Mouse (Mus musculus) megakaryocyte, embryonic 14.5 days (primary cell): ENCODE data around the gene Slc35g3.

Experiments
- FLI1 ChIP-seq: IDR thresholded peaks from 2 replicates; pipeline ENCODE4 v1.6.1; 2012; ENCODE audit warnings: low read length, inconsistent platforms, mixed read lengths
- GATA1 ChIP-seq: IDR thresholded peaks from 3 replicates; pipeline ENCODE4 v1.6.1; 2012; ENCODE audit warnings: mixed read lengths, low read length, inconsistent platforms, borderline replicate concordance

GRCm38 (mm10) chr11:69729063-69729462, 32.7 kb downstream of the Slc35g3 start:
- TF ChIP-seq GATA1 (no peak), FLI1 (no peak)
